Mouse (Mus musculus) bone marrow, adult 2 months (tissue): ENCODE data around the gene Ubqln2.

Source experiments
- CTCF ChIP-seq: fragments of 200-500 bp; IDR thresholded peaks from 2 replicates; pipeline ENCODE4 v1.5.1; 2011; ENCODE audit warnings: low read length, control low read depth; ENCODE audit not compliant: control insufficient read depth, insufficient read depth
- POLR2A ChIP-seq: fragments of 200-500 bp; IDR thresholded peaks from 2 replicates; pipeline ENCODE4 v1.6.1; 2011; ENCODE audit warnings: low read depth, mild to moderate bottlenecking, control low read depth, low read length, borderline replicate concordance; ENCODE audit not compliant: control insufficient read depth

- TF ChIP-seq POLR2A (no peak), CTCF (no peak)
Observed at GRCm38 (mm10) chrX:153476760-153477248, 21.2 kb upstream of the Ubqln2 start.
